Mouse (Mus musculus): ENCODE measurements around the gene Cd93.

Cd93 gene

GRCm38 (mm10) chr2:148402227-148402626 lies 41.1 kb downstream of the Cd93 start:
- no peak for DNase-seq (ENCODE audit: low spot score in 2 of 2)

GRCm38 (mm10) chr2:148398901-148399685 lies 44.3 kb downstream of the Cd93 start:
- no peak for DNase-seq (ENCODE audit: low spot score in 2 of 2)

- DNase-seq (ENCODE audit: low spot score in 2 of 2) = no peak
Measured at GRCm38 (mm10) chr2:148397784-148398100, 45.6 kb downstream of the Cd93 start.

- peak in 1 of 2 experiments; percentile 44 for DNase-seq (ENCODE audit: low spot score in 2 of 2)
Measured at GRCm38 (mm10) chr2:148397015-148397783, 46.2 kb downstream of the Cd93 start.

GRCm38 (mm10) chr2:148396209-148396608 lies 47.2 kb downstream of the Cd93 start:
- DNase-seq (ENCODE audit: low spot score in 2 of 2) = peak; percentile 40 to 52

- peak; percentile 78 to 79 for DNase-seq (ENCODE audit: low spot score in 2 of 2)
Measured at GRCm38 (mm10) chr2:148395131-148396051, 48.0 kb downstream of the Cd93 start, which contains the start of gene Sstr4. Gene Sstr4 (plus strand): TSS chr2:148395344.

- no peak for DNase-seq (ENCODE audit: low spot score in 2 of 2)
Measured at GRCm38 (mm10) chr2:148393846-148394245, 49.5 kb downstream of the Cd93 start.

- no peak for DNase-seq (ENCODE audit: low spot score in 2 of 2)
Measured at GRCm38 (mm10) chr2:148393149-148393548, 50.2 kb downstream of the Cd93 start.

GRCm38 (mm10) chr2:148387652-148388581 lies 55.4 kb downstream of the Cd93 start:
- DNase-seq (ENCODE audit: low spot score in 2 of 2) = peak in 1 of 2 experiments; percentile 35

GRCm38 (mm10) chr2:148386927-148387326 lies 56.4 kb downstream of the Cd93 start:
- no peak for DNase-seq (ENCODE audit: low spot score in 2 of 2)
